Mouse (Mus musculus): ENCODE measurements around the gene Zfp287. TPM values are rescaled to one million over a fixed set of nuclear protein-coding genes. Genes with fewer than 3 reads are reported as not detected.

Zfp287 gene
- total and polyA plus RNA-seq, 2 experiments from 2014 or later = 2.3 to 3.2 TPM

DNA sequence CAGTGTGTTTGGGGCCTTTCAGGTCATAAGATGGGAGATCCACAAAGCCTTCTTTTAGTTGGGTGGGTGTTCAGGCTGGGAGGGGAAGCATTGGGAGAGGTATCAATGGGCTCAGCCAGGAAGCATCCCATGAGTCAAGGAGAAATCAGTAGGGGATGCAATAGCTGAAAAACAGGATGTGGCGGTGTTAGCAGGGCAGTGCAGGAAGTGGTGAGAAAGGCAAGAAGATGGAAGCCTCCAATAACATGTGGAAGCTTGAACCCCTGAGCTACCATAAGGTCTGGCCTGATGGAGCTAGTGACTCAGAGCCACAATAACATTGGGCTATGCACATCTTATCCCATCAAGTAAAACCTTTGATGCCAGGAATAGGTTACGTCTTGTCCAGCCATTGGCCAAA, 9.5 kb upstream of the Zfp287 start:
- WGBS = 74% methylated on average over 2 of the region's 2 CpGs

GRCm38 (mm10) chr11:62732665-62733064, 960 bp upstream of the Zfp287 start:
- H3K9me3 ChIP-seq (replicated peaks; ENCODE audit: control insufficient read depth, low read length) = no peaks in the 10 kb centered on the region
- H3K4me2 ChIP-seq (ENCODE audit: low read depth, low read length) = no peak overlapping the region
- no peak for TF ChIP-seq CTCF (IDR thresholded peaks at IDR 0.05; ENCODE audit: low read depth)
- no peak for TF ChIP-seq EP300 (IDR thresholded peaks at IDR 0.05; ENCODE audit: low read depth)
- ATAC-seq (ENCODE audit: insufficient read depth, low read depth) (no peak), DNase-seq (ENCODE audit: low spot score) (no peak)
- peaks cover 5% of the 10 kb centered on the region; the same call in 1 of the 2 replicates for H3K36me3 ChIP-seq (replicated peaks; ENCODE audit: control insufficient read depth, insufficient read depth, low read length)
- no peaks in the 10 kb centered on the region for H3K27me3 ChIP-seq (ENCODE audit: control insufficient read depth, insufficient read depth, low read length)
- no peak overlapping the region for H3K9ac ChIP-seq (replicated peaks; ENCODE audit: low read depth, low read length)
- 75% methylated on average over 3 of the region's 3 CpGs for WGBS
- no peak overlapping the region for H3K27ac ChIP-seq (ENCODE audit: low read depth)
- no peak overlapping the region for H3K4me3 ChIP-seq (ENCODE audit: low read depth, low read length)
- H3K4me1 ChIP-seq (ENCODE audit: control insufficient read depth, insufficient read depth) = no peaks in the 10 kb centered on the region

More for the DNA sequence above, 9.5 kb upstream of the Zfp287 start:
- no peaks in the 10 kb centered on the region for H3K9me3 ChIP-seq (replicated peaks; ENCODE audit: control insufficient read depth, low read length)
- no peak for TF ChIP-seq CTCF (IDR thresholded peaks at IDR 0.05; ENCODE audit: low read depth)
- no peak for TF ChIP-seq EP300 (IDR thresholded peaks at IDR 0.05; ENCODE audit: low read depth)
- ATAC-seq (ENCODE audit: insufficient read depth, low read depth) (no peak), DNase-seq (ENCODE audit: low spot score) (no peak)
- H3K4me2 ChIP-seq (ENCODE audit: low read depth, low read length) = no peak overlapping the region
- no peaks in the 10 kb centered on the region for H3K27me3 ChIP-seq (ENCODE audit: control insufficient read depth, insufficient read depth, low read length)
- no peak overlapping the region for H3K4me3 ChIP-seq (ENCODE audit: low read depth, low read length)
- H3K4me1 ChIP-seq (ENCODE audit: control insufficient read depth, insufficient read depth) = no peaks in the 10 kb centered on the region
- no peak overlapping the region for H3K9ac ChIP-seq (replicated peaks; ENCODE audit: low read depth, low read length)
- H3K36me3 ChIP-seq (replicated peaks; ENCODE audit: control insufficient read depth, insufficient read depth, low read length) = no peaks in the 10 kb centered on the region
- no peak overlapping the region for H3K27ac ChIP-seq (ENCODE audit: low read depth)

DNA sequence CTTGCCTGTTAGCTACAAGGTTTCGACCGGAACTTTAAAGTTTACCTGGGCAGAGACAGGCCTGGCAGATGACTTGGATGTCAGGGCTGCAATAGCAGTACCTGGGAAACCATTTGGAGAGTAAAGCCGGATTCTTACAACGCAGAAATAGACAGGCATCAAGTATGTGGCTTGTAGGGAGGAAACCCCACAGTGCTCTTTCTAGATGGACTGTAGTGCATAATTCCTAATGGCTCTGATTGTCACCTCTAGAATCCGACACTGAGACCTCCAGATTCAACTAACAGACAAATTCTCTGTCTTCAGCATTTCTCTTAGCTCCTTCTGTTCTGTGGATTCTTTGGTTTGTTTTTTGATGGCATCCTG, 300 bp upstream of the Zfp287 start:
- Histone ChIP-seq H3K9ac (replicated peaks; ENCODE audit: low read depth, low read length) (no peak overlapping the region), H3K4me2 (ENCODE audit: low read depth, low read length) (no peak overlapping the region), H3K36me3 (replicated peaks; ENCODE audit: control insufficient read depth, insufficient read depth, low read length) (peaks cover 11% of the 10 kb centered on the region; the same call in 1 of the 2 replicates), H3K27me3 (ENCODE audit: control insufficient read depth, insufficient read depth, low read length) (no peaks in the 10 kb centered on the region), H3K9me3 (replicated peaks; ENCODE audit: control insufficient read depth, low read length) (no peaks in the 10 kb centered on the region), H3K27ac (ENCODE audit: low read depth) (no peak overlapping the region), H3K4me1 (ENCODE audit: control insufficient read depth, insufficient read depth) (no peaks in the 10 kb centered on the region), H3K4me3 (ENCODE audit: low read depth, low read length) (peak overlapping the region; percentile 63; the same call in 1 of the 2 replicates)
- no peak for ATAC-seq (ENCODE audit: insufficient read depth, low read depth)
- WGBS = 21% methylated on average over 5 of the region's 5 CpGs
- TF ChIP-seq CTCF (IDR thresholded peaks at IDR 0.05; ENCODE audit: low read depth) (peak; percentile 8; the same call in 1 of the 2 replicates), EP300 (IDR thresholded peaks at IDR 0.05; ENCODE audit: low read depth) (no peak)
- no peak for DNase-seq (ENCODE audit: low spot score)

GRCm38 (mm10) chr11:62728276-62728675, 3.4 kb downstream of the Zfp287 start:
- DNase-seq (ENCODE audit: low spot score) (no peak), ATAC-seq (ENCODE audit: insufficient read depth, low read depth) (no peak)
- H3K27me3 ChIP-seq (ENCODE audit: control insufficient read depth, insufficient read depth, low read length) = no peaks in the 10 kb centered on the region
- H3K27ac ChIP-seq (ENCODE audit: low read depth) = no peak overlapping the region
- H3K9ac ChIP-seq (replicated peaks; ENCODE audit: low read depth, low read length) = no peak overlapping the region
- no peak overlapping the region for H3K4me2 ChIP-seq (ENCODE audit: low read depth, low read length)
- WGBS = 74% methylated on average over 8 of the region's 8 CpGs
- H3K4me1 ChIP-seq (ENCODE audit: control insufficient read depth, insufficient read depth) = no peaks in the 10 kb centered on the region
- H3K36me3 ChIP-seq (replicated peaks; ENCODE audit: control insufficient read depth, insufficient read depth, low read length) = peaks cover 25% of the 10 kb centered on the region; the same call in 1 of the 2 replicates
- no peaks in the 10 kb centered on the region for H3K9me3 ChIP-seq (replicated peaks; ENCODE audit: control insufficient read depth, low read length)
- TF ChIP-seq EP300 (IDR thresholded peaks at IDR 0.05; ENCODE audit: low read depth) (no peak), CTCF (IDR thresholded peaks at IDR 0.05; ENCODE audit: low read depth) (no peak)
- no peak overlapping the region for H3K4me3 ChIP-seq (ENCODE audit: low read depth, low read length)

GRCm38 (mm10) chr11:62710657-62711056, 21.0 kb downstream of the Zfp287 start:
- H3K36me3 ChIP-seq (replicated peaks; ENCODE audit: control insufficient read depth, insufficient read depth, low read length) = peaks cover 21% of the 10 kb centered on the region
- 51% methylated on average over 5 of the region's 5 CpGs for WGBS
- peak; percentile 46 for DNase-seq (ENCODE audit: low spot score)
- ATAC-seq (ENCODE audit: insufficient read depth, low read depth) = peak; percentile 69
- H3K27me3 ChIP-seq (ENCODE audit: control insufficient read depth, insufficient read depth, low read length) = no peaks in the 10 kb centered on the region
- TF ChIP-seq CTCF (IDR thresholded peaks at IDR 0.05; ENCODE audit: low read depth) (no peak), EP300 (IDR thresholded peaks at IDR 0.05; ENCODE audit: low read depth) (no peak)
- no peaks in the 10 kb centered on the region for H3K9me3 ChIP-seq (replicated peaks; ENCODE audit: control insufficient read depth, low read length)
- 0 out of 2 replicates have a peak overlapping the region, but pooled peaks have one; percentile 2 for H3K27ac ChIP-seq (ENCODE audit: low read depth)
- no peak overlapping the region for H3K9ac ChIP-seq (replicated peaks; ENCODE audit: low read depth, low read length)
- no peak overlapping the region for H3K4me3 ChIP-seq (ENCODE audit: low read depth, low read length)
- no peaks in the 10 kb centered on the region for H3K4me1 ChIP-seq (ENCODE audit: control insufficient read depth, insufficient read depth)
- no peak overlapping the region for H3K4me2 ChIP-seq (ENCODE audit: low read depth, low read length)

DNA sequence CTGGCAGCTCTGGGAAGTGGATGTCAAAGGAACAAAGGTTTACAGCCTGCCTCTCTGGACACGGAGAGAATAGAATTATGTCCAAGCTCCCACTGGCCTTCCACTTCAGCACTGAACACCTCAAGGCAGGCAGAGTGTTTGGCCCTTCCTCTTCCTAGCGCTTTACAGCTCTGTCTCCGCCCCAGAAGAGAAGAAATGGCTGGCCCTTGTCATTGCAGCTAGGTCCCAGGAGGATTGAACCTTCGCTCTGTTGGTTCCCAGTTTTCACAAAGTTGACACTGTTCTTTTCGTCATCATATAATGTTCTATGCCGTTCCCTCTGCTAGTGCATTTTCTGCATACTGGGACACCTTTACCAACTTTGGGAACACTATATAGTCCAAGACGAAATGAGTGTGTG, 23.5 kb downstream of the Zfp287 start:
- no peak overlapping the region for H3K4me2 ChIP-seq (ENCODE audit: low read depth, low read length)
- H3K9ac ChIP-seq (replicated peaks; ENCODE audit: low read depth, low read length) = no peak overlapping the region
- no peak for DNase-seq (ENCODE audit: low spot score)
- H3K4me3 ChIP-seq (ENCODE audit: low read depth, low read length) = no peak overlapping the region
- 70% methylated on average over 7 of the region's 7 CpGs for WGBS
- ATAC-seq (ENCODE audit: insufficient read depth, low read depth) = no peak
- no peaks in the 10 kb centered on the region for H3K9me3 ChIP-seq (replicated peaks; ENCODE audit: control insufficient read depth, low read length)
- no peak overlapping the region for H3K27ac ChIP-seq (ENCODE audit: low read depth)
- H3K36me3 ChIP-seq (replicated peaks; ENCODE audit: control insufficient read depth, insufficient read depth, low read length) = 0 out of 2 replicates have a peak, but pooled peaks cover 4% of the 10 kb centered on the region
- no peak for TF ChIP-seq EP300 (IDR thresholded peaks at IDR 0.05; ENCODE audit: low read depth)
- no peak for TF ChIP-seq CTCF (IDR thresholded peaks at IDR 0.05; ENCODE audit: low read depth)
- H3K27me3 ChIP-seq (ENCODE audit: control insufficient read depth, insufficient read depth, low read length) = no peaks in the 10 kb centered on the region
- no peaks in the 10 kb centered on the region for H3K4me1 ChIP-seq (ENCODE audit: control insufficient read depth, insufficient read depth)

Measured in heart, postnatal 0 days (tissue).